Mouse (Mus musculus) kidney, postnatal 14 days (tissue): ENCODE results near the gene Dnaja1.

Experiments
- DNase-seq: peaks from one replicate; pipeline ENCODE4 v3.0.0; 2022; ENCODE audit warnings: mixed read lengths

Gene Dnaja1

DNA sequence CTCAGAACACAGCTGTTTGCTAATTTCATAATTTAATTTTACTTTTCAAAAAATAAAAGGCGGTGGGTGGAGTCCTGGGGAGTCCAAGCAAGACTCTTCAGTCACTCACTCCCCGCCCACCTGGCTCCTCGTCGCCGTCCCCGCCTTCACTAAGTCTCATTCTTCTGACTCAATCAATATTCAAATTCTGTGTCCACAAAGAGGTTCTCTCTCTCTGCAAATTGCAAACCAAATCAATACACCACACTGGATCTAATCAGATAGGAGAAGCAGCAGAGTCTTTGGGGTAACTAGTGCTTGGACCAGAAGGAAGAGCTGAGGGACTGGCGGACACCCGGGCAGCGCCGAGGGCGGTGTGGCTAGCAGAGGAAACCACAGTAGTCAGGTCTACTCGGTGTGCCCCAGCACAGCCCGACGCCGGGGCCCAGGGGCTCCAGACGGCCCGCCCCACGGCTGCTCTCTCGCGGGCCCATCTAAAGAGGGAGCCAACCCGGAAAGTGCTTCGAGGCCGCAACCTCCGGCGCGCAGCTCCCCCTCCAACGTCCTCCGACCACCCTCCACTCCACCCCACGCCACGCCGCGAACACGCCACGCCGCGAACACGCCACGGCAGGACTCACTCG lies 35.3 kb downstream of the Dnaja1 start:
- no peak for DNase-seq

- peak; percentile 98 for DNase-seq
These were observed 36.0 kb downstream of the Dnaja1 start, which contains the start of gene Smu1 for GRCm38 (mm10) chr4:40757780-40758420. Gene Smu1 (minus strand): TSS chr4:40757923.

DNA sequence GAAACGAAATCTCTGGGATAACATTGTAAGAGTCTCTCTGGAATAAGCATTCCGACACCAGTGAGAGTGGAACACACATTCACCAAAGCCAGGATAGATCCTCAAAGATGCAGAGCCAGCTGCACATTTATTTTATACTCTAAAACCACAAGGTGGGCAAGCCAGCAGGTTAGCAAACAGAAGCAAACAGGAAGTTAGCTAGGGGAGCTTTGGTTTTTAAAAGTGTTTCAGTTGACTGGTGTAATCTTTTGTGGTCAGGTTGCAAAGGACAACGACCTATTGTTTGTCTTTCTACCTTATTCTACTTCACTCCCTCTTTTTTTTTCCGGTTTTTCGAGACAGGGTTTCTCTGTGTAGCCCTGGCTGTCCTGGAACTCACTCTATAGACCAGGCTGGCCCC lies 37.9 kb downstream of the Dnaja1 start:
- no peak for DNase-seq

- DNase-seq, result peak; percentile 83
These were observed 52.6 kb downstream of the Dnaja1 start for GRCm38 (mm10) chr4:40774279-40775259.

GRCm38 (mm10) chr4:40776416-40776815 lies 54.5 kb downstream of the Dnaja1 start:
- no peak for DNase-seq

DNA sequence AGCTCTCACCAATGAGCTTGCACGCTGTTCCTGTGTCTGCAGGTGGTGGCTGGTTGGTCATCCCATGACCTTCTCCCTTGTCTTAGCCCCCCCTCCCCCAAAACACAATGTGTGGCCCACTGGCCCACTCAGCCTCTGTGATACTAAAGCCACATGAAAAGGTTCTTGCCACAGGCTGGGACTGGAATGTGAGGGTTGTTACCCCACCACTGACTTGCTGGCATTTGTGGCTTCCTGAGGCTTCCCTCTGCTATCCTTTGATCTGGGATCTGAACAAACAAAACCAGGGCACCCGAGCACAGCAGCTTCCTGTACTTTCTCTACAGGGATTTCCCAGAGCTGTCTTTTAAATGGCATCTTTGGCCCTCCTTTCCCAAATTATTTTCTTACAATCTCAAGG lies 55.2 kb downstream of the Dnaja1 start:
- no peak for DNase-seq

DNA sequence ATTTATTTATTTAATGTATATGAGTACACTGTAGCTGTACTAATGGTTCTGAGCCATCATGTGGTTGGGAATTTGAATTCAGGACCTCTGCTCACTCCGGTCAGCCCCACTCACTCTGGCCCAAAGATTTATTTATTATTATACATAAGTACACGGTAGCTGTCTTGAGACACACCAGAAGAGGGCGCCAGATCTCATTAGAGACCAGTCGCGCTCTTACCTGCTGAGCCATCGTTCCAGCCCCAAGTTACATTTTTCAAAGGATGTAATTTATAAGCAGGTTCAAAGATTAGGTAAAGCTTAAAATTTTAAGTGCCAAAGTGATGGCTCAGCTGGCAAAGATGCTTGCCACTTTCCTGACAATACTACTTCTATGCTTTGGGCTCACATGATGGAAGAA lies 56.7 kb downstream of the Dnaja1 start:
- no peak for DNase-seq

DNA sequence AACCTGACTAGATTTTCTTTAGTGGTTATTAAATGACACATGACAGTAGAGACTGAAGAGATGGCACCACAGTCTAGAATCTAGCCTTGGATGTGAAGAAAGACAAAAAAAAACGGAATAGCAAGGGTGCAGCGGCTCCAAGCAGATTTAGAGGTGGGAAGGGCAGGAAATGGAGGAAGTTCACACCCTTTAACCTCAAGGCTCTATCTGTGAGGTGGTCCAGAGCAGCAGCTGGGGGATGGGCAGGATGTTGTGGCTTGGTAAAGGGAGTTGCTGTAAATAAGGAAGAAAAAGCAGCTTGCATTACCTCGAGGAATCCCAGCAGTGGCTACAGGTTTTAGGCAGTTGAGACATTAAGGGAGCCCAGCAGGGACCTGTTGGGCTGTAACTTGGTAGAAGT lies 59.2 kb downstream of the Dnaja1 start:
- DNase-seq, result peak; percentile 67

DNA sequence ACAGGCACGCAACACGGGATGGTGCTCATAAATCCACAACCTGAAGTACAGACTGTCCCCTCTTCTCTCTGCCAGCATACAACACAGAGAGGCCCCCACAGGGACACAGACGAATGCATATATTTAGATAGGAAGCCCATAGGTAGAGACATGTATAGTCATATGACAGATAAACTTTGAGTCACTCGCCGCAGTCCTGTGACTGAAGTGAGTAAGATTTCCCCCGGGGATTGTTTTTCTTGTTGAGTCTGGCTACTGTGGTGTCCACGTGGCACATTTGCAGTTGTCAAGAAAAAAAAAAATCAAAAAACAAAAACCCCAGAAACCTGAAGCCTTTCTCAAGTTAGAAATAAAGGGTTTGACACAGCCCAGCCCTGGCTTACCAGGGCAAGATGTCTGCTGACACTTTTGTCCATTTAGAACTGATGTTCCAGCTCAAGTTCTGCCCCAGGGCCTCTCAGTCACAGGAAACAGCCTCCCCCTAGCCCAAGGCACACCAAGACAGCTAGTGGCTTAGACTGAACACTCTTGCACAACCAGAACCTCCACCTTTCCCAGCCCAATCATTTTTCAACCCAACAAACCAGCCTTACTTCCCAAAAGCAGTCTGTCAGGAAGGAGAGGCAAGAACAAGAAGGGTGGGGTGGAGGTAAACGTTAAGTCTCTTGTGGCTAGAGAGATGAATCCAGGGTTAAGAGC lies 60.0 kb downstream of the Dnaja1 start:
- DNase-seq, result no peak

GRCm38 (mm10) chr4:40783049-40783448 lies 61.1 kb downstream of the Dnaja1 start:
- no peak for DNase-seq

GRCm38 (mm10) chr4:40784556-40785169 lies 62.7 kb downstream of the Dnaja1 start:
- DNase-seq, result peak; percentile 40

DNA sequence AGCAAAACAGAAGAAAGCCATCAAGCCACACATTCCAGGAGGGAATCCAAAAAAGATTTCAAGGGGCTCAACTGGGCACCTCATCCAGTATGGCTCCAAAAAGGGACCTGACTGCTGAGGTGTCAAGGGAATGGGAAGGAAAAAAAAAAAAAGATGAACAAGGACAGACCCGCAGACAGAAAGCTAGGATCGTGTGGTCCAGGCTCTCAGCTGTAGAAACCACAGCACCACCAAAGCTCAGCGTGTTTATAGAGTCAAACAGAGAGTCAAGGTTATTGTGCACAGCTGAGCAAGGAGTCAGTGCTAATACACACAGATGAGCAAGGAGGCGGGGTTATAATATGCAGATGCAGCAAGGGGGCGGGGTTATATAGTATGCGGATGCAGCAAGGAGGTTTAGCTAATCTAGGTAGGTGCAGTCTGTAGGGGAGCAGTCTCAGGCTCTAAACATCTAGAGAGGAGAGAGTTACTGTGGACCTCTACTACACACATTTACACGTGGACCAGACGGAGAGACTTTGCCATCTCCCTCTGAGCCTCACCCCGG lies 63.7 kb downstream of the Dnaja1 start:
- no peak for DNase-seq

DNA sequence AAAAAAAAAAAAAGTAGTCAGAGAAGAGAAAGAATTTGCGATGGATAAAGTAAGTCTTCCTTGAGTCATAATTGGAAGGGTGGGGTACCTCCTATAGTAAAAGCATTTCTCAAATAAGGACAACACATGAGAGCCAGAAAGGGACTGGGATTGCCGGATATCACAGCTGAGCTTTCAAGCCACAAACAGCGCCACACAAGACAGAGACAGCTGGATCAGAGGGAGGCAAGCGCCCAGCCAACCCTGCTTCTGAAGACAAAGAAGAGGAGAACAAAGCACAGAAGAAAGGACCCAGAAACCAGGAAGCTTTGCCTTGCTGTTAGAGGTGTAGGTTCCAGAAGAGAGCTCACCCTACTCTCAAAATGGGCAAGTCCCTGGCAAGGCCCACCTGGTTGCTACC lies 64.6 kb downstream of the Dnaja1 start:
- DNase-seq, result no peak
